Mouse (Mus musculus) neural tube, embryonic 11.5 days (tissue): ENCODE data around the gene Dennd6a. TPM values are rescaled to one million over a fixed set of nuclear protein-coding genes. Genes with fewer than 3 reads are reported as not detected.
A peak's percentile ranks its signal among the peaks of the same experiment; 100 is the strongest.

Source experiments
- ATAC-seq: fragments of 200-750 bp; cut with Nextera tagmentation; 2 replicates; pipeline ENCODE4 v1.8.0; 2017; ENCODE audit warnings: moderate number of reproducible peaks, mild to moderate bottlenecking, moderate TSS enrichment, moderate library complexity; ENCODE audit not compliant: insufficient read depth, low FRiP score, low TSS enrichment
- DNase-seq: peaks from one replicate; pipeline ENCODE4 v3.0.0-alpha.2; 2015; ENCODE audit warnings: low spot score
- H3K27ac ChIP-seq: fragments of 300-500 bp; sonication (generic); 2 replicates; pipeline ENCODE4 v1.5.1; 2014; ENCODE audit warnings: low read depth, mild to moderate bottlenecking, low read length
- H3K27me3 ChIP-seq: fragments of 300-500 bp; sonication (generic); 2 replicates; pipeline ENCODE4 v1.6.1; 2014; ENCODE audit warnings: mild to moderate bottlenecking, low read length, mixed read lengths; ENCODE audit not compliant: control insufficient read depth, insufficient read depth
- H3K36me3 ChIP-seq: fragments of 300-500 bp; sonication (generic); 2 replicates; pipeline ENCODE4 v1.6.1; 2014; ENCODE audit warnings: mild to moderate bottlenecking, low read length, moderate library complexity, mixed read lengths; ENCODE audit not compliant: control insufficient read depth, insufficient read depth
- H3K4me1 ChIP-seq: fragments of 300-500 bp; sonication (generic); 2 replicates; pipeline ENCODE4 v1.6.1; 2014; ENCODE audit warnings: low read length, mixed read lengths; ENCODE audit not compliant: control insufficient read depth, insufficient read depth
- H3K4me2 ChIP-seq: fragments of 300-500 bp; sonication (generic); 2 replicates; pipeline ENCODE4 v1.6.1; 2014; ENCODE audit warnings: low read depth, mild to moderate bottlenecking, moderate library complexity
- H3K4me3 ChIP-seq: fragments of 300-500 bp; sonication (generic); 2 replicates; pipeline ENCODE4 v1.5.1; 2014; ENCODE audit warnings: low read depth, low read length
- H3K9ac ChIP-seq: fragments of 300-500 bp; sonication (generic); 2 replicates; pipeline ENCODE4 v1.6.1; 2014; ENCODE audit warnings: mild to moderate bottlenecking, low read length
- H3K9me3 ChIP-seq: fragments of 300-500 bp; sonication (generic); 2 replicates; pipeline ENCODE4 v1.6.1; 2016; ENCODE audit warnings: low read length; ENCODE audit not compliant: control insufficient read depth
- WGBS: fragments of 180-500 bp; shearing (Covaris S2); extraction: QIAGEN DNeasy Blood & Tissue Kit; methylation state at CpG from one replicate; pipeline ENCODE4 v1.1.7; 2014; 5-methylcytosine and 5-hydroxymethylcytosine counted together
- polyA plus RNA-seq: library from polyadenylated mRNA; unstranded; fragments of >200 nt; fragmentation: Nextera tagmentation; extraction: Ambion mirVana; gene quantifications from 2 replicates; pipeline ENCODE4 v1.2.1, GENCODE M21; 2014

The Dennd6a gene
- polyA plus RNA-seq, 1 experiment from 2014 or later, result 29.9 TPM

GRCm38 (mm10) chr14:26534757-26535479 lies 38.7 kb upstream of the Dennd6a start, which contains the start of gene Slmap:
Slmap (minus strand) TSS chr14:26534931.
- peak within 1 kb of the TSS; percentile 93 for H3K4me2 ChIP-seq
- peak within 1 kb of the TSS; percentile 76 for H3K27ac ChIP-seq
- peak; percentile 92 for ATAC-seq
- H3K4me3 ChIP-seq, result peak within 1 kb of the TSS; percentile 93
- 16% methylated on average over 27 of the region's 33 CpGs for WGBS
- peaks cover 7% of the 10 kb centered on the region; the same call in 1 of the 2 replicates for H3K4me1 ChIP-seq
- no peaks in the 10 kb centered on the region for H3K9me3 ChIP-seq
- no peaks in the 10 kb centered on the region for H3K27me3 ChIP-seq
- DNase-seq, result peak; percentile 98
- no peaks in the 10 kb centered on the region for H3K36me3 ChIP-seq
- H3K9ac ChIP-seq, result peak within 1 kb of the TSS; percentile 89

DNA sequence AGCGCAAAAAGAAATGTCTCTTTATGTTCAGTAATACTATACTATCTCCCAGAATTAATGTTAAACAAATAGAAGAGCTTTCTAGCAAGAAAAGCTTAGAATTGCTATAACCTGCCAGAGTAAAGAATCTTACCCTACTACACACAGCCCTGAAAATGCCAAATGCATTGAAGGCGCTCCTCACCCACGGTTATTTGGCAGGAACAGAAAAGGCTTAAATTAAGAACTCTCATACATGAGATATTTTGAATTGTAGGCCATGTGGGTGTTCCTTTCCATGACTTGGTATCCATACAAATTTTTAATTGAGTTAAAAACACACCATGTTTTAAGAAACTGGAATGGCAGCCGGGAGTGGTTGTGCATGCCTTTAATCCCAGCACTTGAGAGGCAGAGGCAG lies 34.4 kb upstream of the Dennd6a start:
- Histone ChIP-seq H3K4me2 (no peak overlapping the region), H3K4me1 (no peaks in the 10 kb centered on the region), H3K27ac (no peak overlapping the region), H3K27me3 (no peaks in the 10 kb centered on the region), H3K9ac (no peak overlapping the region), H3K9me3 (no peaks in the 10 kb centered on the region), H3K4me3 (no peak overlapping the region), H3K36me3 (no peaks in the 10 kb centered on the region)
- DNase-seq, result no peak
- ATAC-seq, result no peak
- WGBS, result 93% methylated on average over 4 of the region's 4 CpGs

GRCm38 (mm10) chr14:26540577-26540976 lies 33.1 kb upstream of the Dennd6a start:
- Histone ChIP-seq H3K9ac (no peak overlapping the region), H3K4me3 (no peak overlapping the region), H3K27me3 (no peaks in the 10 kb centered on the region), H3K4me2 (no peak overlapping the region), H3K9me3 (no peaks in the 10 kb centered on the region), H3K4me1 (no peaks in the 10 kb centered on the region), H3K27ac (no peak overlapping the region), H3K36me3 (no peaks in the 10 kb centered on the region)
- no peak for DNase-seq
- no peak for ATAC-seq
- 91% methylated on average over 1 of the region's 1 CpGs for WGBS

DNA sequence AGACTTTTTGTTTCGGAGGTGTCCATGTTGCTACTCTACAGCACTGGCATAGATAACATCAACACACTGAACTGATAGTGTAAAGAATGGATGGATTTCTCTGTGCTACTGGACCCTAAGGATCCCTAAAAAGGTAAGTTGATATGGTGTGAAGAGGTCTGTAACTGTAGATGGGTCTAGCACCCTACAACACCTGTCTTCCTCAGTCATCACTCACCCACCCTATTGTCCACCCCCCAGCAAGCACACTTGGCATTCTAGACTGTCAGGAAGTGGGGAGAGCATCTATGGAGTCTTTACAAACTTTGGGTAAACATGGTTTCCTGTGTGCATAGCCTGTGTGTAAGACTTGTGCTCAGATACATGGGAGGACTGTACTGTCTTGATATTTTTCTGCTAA lies 31.5 kb upstream of the Dennd6a start:
- ATAC-seq, result no peak
- H3K36me3 ChIP-seq, result no peaks in the 10 kb centered on the region
- no peak overlapping the region for H3K4me3 ChIP-seq
- DNase-seq, result no peak
- H3K4me1 ChIP-seq, result no peaks in the 10 kb centered on the region
- H3K27me3 ChIP-seq, result no peaks in the 10 kb centered on the region
- WGBS, result 97% methylated on average over 1 of the region's 1 CpGs
- no peak overlapping the region for H3K9ac ChIP-seq
- no peak overlapping the region for H3K4me2 ChIP-seq
- H3K27ac ChIP-seq, result no peak overlapping the region
- H3K9me3 ChIP-seq, result no peaks in the 10 kb centered on the region

- Histone ChIP-seq H3K4me2 (no peak overlapping the region), H3K9ac (no peak overlapping the region), H3K4me1 (no peaks in the 10 kb centered on the region), H3K27me3 (no peaks in the 10 kb centered on the region), H3K27ac (no peak overlapping the region), H3K9me3 (no peaks in the 10 kb centered on the region), H3K36me3 (no peaks in the 10 kb centered on the region), H3K4me3 (no peak overlapping the region)
- DNase-seq (no peak), ATAC-seq (no peak)
- 84% methylated on average over 10 of the region's 10 CpGs for WGBS
These were observed 25.9 kb upstream of the Dennd6a start for GRCm38 (mm10) chr14:26547516-26548488.

DNA sequence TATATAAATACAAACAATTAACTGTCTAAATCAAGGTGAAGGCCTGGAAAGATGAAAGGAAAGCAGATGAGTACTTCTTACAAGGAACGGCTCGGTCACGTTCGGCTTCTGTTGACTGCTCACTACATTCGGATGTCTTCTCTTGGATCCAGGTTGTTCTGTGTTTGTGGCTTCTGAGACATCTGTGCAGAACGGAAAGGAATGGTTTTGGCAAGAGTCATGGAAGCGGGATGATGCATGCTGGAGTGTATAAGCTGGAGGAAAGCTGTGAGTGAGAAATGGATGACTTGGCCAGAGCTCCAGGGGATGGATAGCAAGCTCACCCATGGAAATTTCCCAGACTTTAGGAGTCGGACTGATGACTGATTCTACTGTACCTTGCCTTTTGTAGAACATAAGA lies 22.9 kb upstream of the Dennd6a start:
- 96% methylated on average over 8 of the region's 8 CpGs for WGBS
- no peak for ATAC-seq
- Histone ChIP-seq H3K27me3 (no peaks in the 10 kb centered on the region), H3K4me1 (no peaks in the 10 kb centered on the region), H3K4me2 (no peak overlapping the region), H3K36me3 (no peaks in the 10 kb centered on the region), H3K9me3 (no peaks in the 10 kb centered on the region), H3K9ac (no peak overlapping the region), H3K4me3 (no peak overlapping the region), H3K27ac (no peak overlapping the region)
- DNase-seq, result no peak

GRCm38 (mm10) chr14:26552441-26552840 lies 21.2 kb upstream of the Dennd6a start:
- Histone ChIP-seq H3K9me3 (no peaks in the 10 kb centered on the region), H3K9ac (no peak overlapping the region), H3K27me3 (no peaks in the 10 kb centered on the region), H3K27ac (no peak overlapping the region), H3K4me1 (no peaks in the 10 kb centered on the region), H3K4me2 (no peak overlapping the region), H3K36me3 (no peaks in the 10 kb centered on the region), H3K4me3 (no peak overlapping the region)
- DNase-seq, result no peak
- 86% methylated on average over 2 of the region's 2 CpGs for WGBS
- no peak for ATAC-seq

GRCm38 (mm10) chr14:26552853-26553252 lies 20.8 kb upstream of the Dennd6a start:
- Histone ChIP-seq H3K27ac (no peak overlapping the region), H3K36me3 (no peaks in the 10 kb centered on the region), H3K27me3 (no peaks in the 10 kb centered on the region), H3K4me2 (no peak overlapping the region), H3K4me3 (no peak overlapping the region), H3K9ac (no peak overlapping the region), H3K4me1 (no peaks in the 10 kb centered on the region), H3K9me3 (no peaks in the 10 kb centered on the region)
- 88% methylated on average over 3 of the region's 3 CpGs for WGBS
- ATAC-seq, result no peak
- no peak for DNase-seq
